Mouse (Mus musculus) brain, embryonic 14.5 days (tissue): Measurements from ENCODE around the gene Wdr27. TPM values are rescaled to one million over a fixed set of nuclear protein-coding genes. Genes with fewer than 3 reads are reported as not detected.
A peak's percentile ranks its signal among the peaks of the same experiment; 100 is the strongest.

ENCODE experiments used
- DNase-seq: peaks from one replicate; pipeline ENCODE4 v3.0.0-alpha.2; 2011; ENCODE audit warnings: low read depth
- CTCF ChIP-seq: fragments of 200-500 bp; IDR thresholded peaks from 2 replicates; pipeline ENCODE4 v1.5.1; 2012; ENCODE audit warnings: inconsistent platforms, mild to moderate bottlenecking, moderate library complexity, borderline replicate concordance; ENCODE audit not compliant: insufficient read depth, insufficient read length; ENCODE audit errors: extremely low read depth
- POLR2A ChIP-seq: fragments of 200-500 bp; IDR thresholded peaks from 2 replicates; pipeline ENCODE4 v1.6.1; 2012; ENCODE audit warnings: mild to moderate bottlenecking, inconsistent platforms, borderline replicate concordance; ENCODE audit not compliant: poor library complexity, insufficient read depth, insufficient read length, severe bottlenecking; ENCODE audit errors: extremely low read depth
- polyA plus RNA-seq: library from polyadenylated mRNA; depleted of rRNA; stranded (reverse); fragments of >200 nt; gene quantifications from 2 replicates; pipeline ENCODE4 v1.2.3, GENCODE M21; 2012; rRNA removed

Wdr27 gene
- polyA plus RNA-seq, 1 experiment: 4.7 TPM

DNA sequence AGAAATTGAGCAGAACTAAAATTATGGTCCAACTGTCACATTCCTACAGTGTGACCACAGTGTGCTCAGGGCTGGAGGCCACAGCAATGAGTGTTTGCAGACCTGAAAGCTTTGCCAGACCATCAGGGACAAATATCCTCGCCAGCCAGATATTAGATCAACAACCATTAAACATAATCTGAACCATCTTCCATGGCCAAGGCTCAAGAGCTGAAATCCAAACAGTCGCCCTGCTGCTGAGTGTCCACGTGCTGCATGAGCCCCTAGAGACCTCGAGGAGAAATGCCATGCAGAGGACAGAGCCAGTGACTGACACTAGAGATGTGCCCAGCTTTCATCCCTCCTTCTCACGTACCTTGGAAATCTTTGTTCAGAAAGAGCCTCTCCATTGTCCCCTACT lies 96.1 kb downstream of the Wdr27 start:
- TF ChIP-seq CTCF (no peak), POLR2A (no peak)
- DNase-seq: no peak

DNA sequence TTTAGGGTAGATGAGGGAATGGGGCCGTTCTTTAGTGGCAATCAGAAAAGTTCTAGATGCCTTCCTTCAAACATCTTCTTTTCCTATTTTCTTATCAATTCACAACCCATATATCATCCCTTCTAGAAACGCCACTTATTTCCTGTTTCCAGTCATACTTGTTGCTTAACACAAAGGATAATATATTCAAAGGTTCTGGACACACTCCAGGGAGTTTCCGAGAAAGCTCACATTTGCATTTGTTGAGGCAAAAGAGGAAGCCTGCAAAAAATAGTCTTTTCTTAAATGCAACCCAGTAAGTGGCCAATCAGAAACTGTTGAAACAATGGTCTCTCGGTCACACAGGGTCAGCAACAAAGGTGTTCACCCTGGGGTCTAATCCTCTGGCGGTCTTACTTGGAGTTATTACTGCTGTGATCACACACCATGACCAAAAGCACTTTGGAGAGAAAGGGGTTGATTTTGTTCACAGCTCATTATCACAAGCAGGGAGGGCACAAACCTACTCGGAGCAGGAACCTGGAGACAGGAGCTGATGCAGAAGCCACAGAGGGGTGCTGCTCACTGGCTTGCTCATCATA lies 116.2 kb downstream of the Wdr27 start:
- DNase-seq: peak; percentile 44
- TF ChIP-seq POLR2A: no peak
- no peak for TF ChIP-seq CTCF

DNA sequence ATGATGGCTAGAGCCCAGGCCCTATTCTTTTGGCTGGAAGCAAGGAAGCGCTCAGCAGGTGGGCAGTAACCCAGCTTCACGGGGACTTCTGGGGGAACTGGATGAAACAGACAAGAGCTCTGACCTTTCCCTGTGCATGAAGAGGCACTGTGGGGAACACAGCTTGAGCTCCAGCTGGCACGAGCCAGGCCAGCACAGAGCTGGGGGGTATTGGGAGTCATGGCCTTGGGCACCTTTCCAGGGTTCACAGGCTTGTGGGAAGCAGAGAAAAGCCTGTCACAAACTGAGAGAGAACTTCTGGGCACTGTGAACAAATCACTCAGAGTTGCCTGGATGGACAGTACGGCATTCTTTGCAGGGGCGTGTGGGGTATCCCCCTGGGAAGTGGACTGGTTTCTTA lies 118.0 kb downstream of the Wdr27 start:
- TF ChIP-seq POLR2A: no peak
- no peak for TF ChIP-seq CTCF
- DNase-seq: peak; percentile 8

DNA sequence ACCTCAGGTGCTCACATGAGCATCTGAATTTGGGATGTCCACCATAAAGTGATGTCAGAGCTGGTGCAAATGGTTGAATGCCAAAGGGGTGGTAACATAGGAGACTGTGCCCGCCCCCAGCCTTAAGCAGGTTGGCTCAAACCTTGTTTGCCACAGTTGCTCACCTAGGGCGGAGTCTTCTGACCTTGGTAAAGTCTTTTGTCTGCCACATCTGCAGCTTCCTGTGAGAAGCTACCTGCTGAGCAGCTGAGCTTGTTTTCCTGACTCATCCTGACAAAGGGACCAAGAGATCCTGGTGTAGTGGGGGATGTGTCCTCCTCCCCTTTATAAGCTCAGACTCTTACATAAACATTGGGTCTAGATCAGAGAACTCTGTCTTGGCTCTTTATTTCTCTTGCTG lies 125.0 kb downstream of the Wdr27 start:
- TF ChIP-seq CTCF (no peak), POLR2A (no peak)
- no peak for DNase-seq

DNA sequence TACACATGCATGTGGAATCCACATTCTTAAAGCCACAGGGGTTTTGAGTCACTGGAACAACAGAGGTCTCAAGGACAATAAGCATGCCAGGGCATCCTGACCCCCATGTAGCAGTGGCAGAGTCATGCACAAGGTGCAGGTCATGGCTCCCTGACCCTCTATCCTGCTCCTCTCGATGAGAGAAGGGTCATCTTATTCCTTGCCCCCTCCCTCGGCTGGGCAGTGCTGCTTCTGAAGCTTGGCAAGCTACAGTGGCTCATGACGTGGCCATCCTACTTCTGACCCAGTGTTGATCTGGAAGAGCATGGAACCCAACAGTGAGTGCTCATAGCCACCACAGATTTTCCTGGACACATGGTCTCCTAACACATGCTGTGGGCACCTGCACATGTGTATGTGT lies 126.9 kb downstream of the Wdr27 start:
- TF ChIP-seq POLR2A: no peak
- no peak for TF ChIP-seq CTCF
- DNase-seq: no peak

DNA sequence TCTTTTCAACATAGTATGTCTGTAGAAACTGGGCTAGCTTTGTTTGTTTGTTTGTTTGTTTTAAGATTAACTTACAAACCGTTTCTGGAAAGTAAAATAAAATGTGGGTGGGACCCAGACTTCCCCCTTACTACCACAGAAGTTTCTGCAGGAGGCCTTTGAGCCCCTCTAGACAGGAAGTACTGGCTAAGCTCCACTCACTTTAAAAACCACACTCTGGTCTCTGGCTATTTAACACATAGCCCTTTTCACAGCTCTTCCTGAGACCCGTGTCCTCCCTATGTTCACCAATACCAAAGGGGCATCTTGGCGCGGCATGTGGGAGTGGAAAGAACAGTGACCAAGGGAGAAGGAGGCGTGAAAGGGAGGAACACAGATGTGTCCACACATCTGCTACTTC lies 127.7 kb downstream of the Wdr27 start:
- no peak for TF ChIP-seq POLR2A
- TF ChIP-seq CTCF: no peak
- no peak for DNase-seq

DNA sequence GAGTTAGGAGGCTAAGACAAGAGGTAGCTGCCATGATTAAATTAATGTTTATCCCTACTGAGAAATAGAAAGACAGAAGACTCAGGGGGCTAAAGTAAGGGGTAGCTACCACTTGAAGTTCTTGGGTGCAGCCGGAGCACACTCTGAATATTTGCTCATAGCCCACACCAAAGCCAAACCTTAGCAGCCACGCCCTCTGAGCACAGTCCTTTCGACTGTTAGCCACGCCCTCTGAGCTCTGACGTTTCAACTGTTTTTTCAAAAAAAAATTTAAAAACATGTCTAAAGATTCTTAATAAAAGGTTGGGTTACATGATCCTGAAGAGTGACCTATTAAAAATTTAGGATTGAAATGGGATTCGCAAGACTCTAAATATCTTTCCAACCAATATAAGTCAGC lies 130.3 kb downstream of the Wdr27 start:
- TF ChIP-seq POLR2A: no peak
- TF ChIP-seq CTCF: no peak
- no peak for DNase-seq

DNA sequence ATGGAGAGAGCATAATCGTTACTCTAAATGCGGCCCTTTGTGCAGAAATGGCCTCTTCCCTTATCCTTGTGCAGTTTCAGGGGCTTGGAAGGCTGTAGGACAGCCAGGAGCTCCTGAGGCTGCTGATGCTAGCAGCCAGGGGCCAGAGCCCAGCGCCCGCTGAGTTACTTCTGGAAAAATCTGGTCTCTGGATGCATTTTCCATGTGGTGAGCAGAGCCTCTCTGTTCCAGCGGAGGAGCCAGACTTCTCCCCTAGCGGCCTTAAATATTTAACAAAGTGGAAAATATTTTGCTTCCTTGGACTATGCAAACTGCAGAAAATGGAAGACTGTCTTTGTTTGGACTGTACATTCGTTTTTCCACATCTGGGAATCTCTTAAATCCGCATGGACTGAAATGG lies 130.9 kb downstream of the Wdr27 start:
- no peak for DNase-seq
- TF ChIP-seq CTCF (no peak), POLR2A (no peak)

DNA sequence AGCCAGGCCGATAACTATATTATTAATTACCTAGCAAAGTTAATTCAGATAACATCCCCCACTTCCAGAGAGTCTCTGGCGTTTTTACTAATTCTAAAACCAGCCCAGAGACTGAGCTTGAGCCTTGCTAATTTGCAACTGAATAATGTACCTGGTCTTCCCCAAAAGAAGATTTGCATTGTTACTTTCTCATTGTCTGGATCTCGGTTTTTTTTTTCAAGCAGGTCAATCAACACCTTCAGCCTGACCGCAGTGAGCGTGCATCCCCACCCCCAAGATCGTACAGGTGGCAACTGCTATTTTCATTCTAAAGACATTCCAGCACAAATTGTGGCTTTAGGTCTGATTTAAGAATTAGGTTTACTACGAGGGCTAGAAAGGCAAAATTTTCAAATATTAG lies 136.2 kb downstream of the Wdr27 start:
- DNase-seq: no peak
- TF ChIP-seq CTCF (no peak), POLR2A (no peak)

DNA sequence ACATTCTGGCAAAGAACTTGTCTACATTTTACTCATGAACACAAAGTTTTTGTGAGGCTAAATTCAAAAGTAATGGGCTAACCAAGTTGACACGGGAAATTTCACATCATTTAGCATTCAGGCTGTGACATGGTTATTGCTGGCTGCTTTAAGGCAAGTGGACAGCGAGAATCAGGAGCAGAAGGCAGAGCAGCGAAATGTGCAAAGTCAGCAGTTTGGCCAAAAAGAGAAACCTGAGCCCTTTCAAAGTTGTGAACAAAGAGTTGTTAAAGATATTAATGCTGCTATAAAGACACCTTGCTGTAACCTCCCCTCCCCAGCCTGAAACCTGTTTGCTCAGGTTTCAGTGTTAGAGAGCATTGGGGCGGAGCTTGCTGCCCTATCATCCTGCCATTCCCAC lies 143.7 kb downstream of the Wdr27 start:
- TF ChIP-seq POLR2A: no peak
- no peak for TF ChIP-seq CTCF
- DNase-seq: no peak

DNA sequence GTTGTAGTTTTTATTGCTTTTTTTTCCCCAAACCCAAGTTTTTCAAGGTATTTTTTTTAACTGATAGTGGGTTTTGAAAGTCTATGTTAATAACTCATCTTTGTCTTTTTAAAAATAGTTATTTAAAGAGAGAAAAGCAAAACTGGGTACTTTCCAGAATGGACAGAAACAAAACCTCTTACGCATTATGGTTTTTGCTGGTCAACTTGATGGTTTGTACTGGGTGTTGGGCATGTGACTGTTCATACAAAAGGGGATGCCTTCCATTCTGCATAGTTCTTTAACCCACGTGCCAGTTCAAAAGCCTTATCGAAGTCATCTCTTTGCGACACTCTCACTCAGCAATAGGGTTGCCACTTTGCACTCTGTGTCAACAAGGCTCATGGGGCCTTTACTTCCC lies 147.9 kb downstream of the Wdr27 start:
- DNase-seq: no peak
- no peak for TF ChIP-seq POLR2A
- no peak for TF ChIP-seq CTCF

DNA sequence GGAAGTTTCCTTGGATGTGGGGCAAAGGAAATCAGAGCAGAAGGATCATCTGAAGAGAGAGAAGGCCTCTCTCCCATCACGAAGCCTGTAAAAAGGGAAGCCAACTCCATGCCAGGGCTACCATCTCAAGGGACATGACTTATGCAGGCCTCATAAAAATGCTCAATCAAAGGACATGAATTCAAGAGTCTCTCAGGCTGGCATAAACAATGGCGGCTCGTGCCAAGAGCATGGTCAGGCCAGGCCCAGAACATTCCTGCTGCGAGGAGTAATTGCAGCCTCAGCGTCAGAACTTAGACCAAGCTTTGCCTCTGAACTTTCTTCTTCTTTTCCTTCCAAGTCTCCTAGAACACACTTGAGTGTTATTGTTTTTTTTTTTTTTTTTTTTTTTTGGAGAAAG lies 163.6 kb downstream of the Wdr27 start:
- DNase-seq: no peak
- TF ChIP-seq POLR2A (no peak), CTCF (no peak)

DNA sequence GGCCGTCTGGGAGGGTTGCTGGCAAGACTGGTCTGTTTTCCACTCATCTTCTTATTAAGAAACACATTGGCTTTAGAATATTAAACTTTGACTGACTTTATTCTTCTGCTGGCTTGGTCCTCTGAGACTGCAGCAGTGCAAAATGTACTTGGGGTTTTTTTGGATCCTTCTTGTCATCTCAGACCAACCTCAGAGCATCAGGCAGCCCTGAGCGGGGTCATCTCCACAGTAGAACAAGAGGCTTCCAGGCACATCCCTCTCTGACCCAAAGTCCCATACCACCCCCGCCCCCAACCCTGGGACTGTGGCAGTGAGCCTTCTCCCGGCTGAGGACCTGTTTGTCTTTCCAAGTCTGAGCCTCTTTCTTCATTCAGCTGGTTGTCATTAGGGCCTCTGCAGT lies 171.6 kb downstream of the Wdr27 start:
- no peak for DNase-seq
- TF ChIP-seq CTCF (no peak), POLR2A (no peak)

DNA sequence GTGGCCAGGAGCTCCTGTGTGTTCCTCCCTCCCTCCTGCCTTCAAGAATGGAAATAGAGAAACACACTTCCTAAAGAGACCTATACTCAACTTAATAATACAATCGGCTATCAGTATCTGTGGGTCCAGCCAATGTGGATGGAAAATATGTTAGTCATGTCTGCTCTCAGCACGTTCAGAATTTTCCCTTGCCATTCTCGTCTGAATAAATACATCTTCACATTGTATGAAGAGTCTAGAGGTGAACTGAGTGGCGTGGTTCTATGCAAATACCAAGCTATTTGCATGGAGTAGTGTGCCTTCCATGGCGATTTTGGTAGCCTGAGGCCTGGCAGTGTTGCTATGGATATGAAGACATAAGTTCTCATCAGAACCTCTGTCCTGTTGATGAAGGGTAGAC lies 172.6 kb downstream of the Wdr27 start:
- no peak for TF ChIP-seq POLR2A
- TF ChIP-seq CTCF: no peak
- no peak for DNase-seq

Other genes with a start within 250 kb of the Wdr27 start
- 2.6 and 7.9 TPM in 2 replicates for gene Thbs2, start 248.9 kb downstream of the Wdr27 start, polyA plus RNA-seq
- gene 1600012H06Rik, start within 50 bp of the Wdr27 start, polyA plus RNA-seq: 18.7 and 22.3 TPM in 2 replicates
- 65.6 and 67.1 TPM in 2 replicates for gene Phf10, start 18.1 kb upstream of the Wdr27 start, polyA plus RNA-seq
- 16.5 and 23.3 TPM in 2 replicates for gene 9030025P20Rik, start 35.3 kb upstream of the Wdr27 start, polyA plus RNA-seq
- 0.33 TPM in 1 of 2 replicates, not detected in the other for gene Gm3417, start 35.6 kb upstream of the Wdr27 start, polyA plus RNA-seq
- 6.2 and 9.0 TPM in 2 replicates for gene Gm3435, start 67.0 kb upstream of the Wdr27 start, polyA plus RNA-seq
- 87.7 and 107 TPM in 2 replicates for gene Ermard, start 98.0 kb upstream of the Wdr27 start, polyA plus RNA-seq
- gene Tcte3, start 98.3 kb upstream of the Wdr27 start, polyA plus RNA-seq: 0.31 TPM in 1 of 2 replicates, not detected in the other
- gene Gm3448, start 98.4 kb upstream of the Wdr27 start, polyA plus RNA-seq: 3.4 and 4.7 TPM in 2 replicates